Mouse (Mus musculus) layer of hippocampus, adult 9-11 months (tissue): ENCODE measurements around the gene Pfas.

ENCODE experiments used
- DNase-seq: peaks from one replicate; pipeline ENCODE4 v3.0.0; 2022

Pfas gene

GRCm38 (mm10) chr11:69008182-69009121, at the start of gene Pfas:
TSS of gene Pfas (minus strand) at chr11:69008460.
- peak; percentile 88 for DNase-seq

DNA sequence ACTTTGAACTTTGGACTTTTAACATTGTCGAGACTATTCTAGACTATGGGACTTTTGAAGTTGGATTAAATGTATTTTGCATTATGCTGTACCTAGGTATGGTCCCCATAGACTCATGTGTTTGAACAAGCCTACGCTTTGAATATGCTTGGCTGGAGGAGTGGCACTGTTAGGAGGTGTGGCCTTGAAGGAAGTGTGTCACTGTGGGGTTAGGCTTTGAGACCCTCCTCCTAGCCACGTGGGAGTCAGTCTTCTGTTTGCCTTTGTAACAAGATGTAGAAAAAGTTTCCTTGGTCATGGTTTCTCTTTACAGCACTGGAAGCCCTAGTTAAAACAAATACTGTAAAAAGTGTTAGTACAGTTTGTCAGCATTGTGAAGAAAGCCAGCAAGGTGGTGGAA, 45.6 kb upstream of the Pfas start:
- no peak for DNase-seq

DNA sequence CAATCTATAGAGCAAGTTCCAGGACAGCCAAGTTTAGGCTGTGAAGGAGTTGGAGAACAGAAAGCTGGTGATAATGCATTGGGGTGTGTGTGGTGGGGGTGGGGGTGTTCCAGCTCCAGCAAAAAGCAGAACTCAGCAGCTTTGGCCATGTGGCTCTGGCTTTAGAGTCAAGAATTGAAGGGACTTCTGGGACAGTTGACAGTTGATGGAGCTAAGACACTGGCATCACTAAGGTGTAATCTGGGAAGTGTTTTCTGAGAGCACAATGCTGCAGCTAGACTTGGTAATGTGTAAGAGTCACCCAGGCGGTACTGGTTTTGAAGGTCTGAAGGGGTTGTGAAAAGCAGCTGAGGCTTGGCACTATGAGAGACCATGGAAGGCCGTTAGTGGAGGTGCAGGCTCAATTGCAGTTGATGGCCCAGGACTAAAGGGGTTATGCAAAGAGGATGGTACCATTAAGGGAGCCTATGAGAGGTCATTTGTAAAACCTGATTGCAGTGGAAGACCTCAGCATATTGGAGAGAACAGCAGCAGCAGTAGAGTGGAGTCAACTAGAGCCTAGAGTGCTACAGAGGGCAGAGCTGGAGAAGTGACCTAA, 44.7 kb upstream of the Pfas start:
- no peak for DNase-seq

DNA sequence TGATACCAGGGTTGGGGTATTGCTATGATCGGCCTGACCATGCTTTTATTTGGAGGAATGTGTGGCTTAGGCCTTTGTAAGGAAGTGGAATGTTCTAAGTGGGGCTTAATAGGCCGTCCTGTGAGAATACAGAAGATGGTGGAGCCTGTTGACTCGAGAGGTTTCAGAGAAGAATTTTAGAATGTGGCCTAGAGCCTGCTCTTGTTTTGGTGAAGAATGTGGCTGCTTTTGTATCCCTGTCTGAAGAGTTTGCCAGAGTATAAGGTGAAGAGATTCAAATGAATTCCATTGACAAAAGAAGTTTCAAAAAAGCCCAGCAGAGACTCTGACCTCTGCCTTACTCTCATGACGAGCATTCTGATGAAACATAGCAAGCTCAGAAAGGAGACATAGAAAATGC, 43.5 kb upstream of the Pfas start:
- no peak for DNase-seq

DNA sequence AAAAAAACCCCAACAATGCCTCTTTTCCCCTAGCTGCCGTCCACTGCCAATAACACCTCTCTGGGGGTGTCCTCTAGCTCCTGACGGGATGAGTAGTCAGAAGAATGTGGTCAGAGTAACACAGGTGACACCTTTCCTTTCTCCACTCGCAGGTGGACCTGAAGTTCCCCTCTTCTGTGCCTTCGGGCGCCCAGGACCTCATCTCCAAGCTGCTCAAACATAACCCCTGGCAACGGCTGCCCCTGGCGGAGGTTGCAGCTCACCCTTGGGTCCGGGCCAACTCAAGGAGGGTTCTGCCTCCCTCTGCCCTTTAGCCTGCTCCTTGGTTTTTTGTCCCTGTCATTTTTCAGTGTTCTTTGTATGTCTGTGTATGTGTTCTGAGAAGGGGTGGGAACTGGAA, 42.5 kb upstream of the Pfas start:
- no peak for DNase-seq

GRCm38 (mm10) chr11:69048151-69048550, 39.9 kb upstream of the Pfas start:
- no peak for DNase-seq

- no peak for DNase-seq
Observed at GRCm38 (mm10) chr11:69047592-69047991, 39.3 kb upstream of the Pfas start.

- DNase-seq, result no peak
Observed at GRCm38 (mm10) chr11:69046395-69046774, 38.1 kb upstream of the Pfas start.

DNA sequence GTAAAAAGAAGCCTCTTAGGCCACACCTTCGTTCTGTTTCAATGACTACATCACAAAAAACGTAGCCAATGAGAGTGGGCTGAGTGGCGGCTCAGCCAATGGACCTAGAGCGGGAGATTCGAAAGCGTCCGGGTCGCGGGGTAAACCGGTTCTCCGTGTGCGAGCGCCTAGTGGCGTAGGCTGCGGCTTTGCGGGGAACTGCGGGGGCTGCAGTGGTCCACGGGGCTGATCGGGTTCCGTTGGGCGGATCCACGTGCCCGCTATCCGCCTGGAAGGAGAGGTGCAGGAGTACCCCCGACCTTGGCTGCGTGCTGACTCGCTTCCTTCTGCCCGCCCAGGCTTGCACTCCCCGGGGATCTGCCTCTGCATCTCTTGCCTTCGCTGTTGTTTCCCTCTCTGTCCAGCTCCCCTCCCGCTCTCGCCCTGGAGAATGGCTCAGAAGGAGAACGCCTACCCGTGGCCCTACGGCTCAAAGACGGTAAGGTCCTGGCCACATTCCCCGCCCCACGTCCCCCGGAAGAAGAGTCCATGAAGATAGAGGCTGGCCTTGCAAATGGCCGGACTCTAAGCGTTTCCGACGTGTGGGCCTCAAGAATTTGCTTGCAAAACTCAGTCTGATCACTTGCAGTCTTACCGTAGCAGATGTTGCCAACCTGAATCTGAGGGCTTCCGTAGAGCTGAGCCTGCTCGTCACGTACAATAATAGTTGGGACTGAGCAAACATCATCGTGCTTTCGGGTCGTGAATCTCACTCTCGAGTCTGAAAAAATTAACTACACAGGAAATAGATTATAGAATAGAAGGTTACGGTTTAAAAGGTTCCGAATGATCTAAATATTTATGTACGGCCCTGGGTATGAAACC, 37.5 kb upstream of the Pfas start, which contains the start of gene Aurkb:
Gene Aurkb (plus strand): TSS at position 117 of the 864 bp plus-strand sequence.
- DNase-seq, result peak; percentile 69

DNA sequence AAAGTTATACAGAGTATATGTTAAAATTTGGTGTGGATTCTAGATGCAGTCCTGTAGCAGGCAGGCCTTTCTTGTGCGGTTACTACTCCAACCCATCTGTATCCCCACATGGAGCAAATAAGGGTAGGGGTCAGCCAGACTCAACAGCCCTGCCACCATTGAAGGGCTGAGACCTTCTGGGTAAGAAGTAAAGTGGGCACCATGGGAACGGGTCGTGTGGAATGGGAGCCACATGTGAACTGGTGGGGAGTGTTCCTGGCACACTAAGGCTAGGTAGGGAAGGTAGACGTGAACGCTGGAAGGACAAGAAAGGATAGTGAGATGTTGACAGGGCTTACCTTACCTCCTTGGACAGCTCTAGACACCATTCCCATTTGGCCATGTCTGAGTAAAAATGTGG, 29.9 kb upstream of the Pfas start:
- no peak for DNase-seq

DNA sequence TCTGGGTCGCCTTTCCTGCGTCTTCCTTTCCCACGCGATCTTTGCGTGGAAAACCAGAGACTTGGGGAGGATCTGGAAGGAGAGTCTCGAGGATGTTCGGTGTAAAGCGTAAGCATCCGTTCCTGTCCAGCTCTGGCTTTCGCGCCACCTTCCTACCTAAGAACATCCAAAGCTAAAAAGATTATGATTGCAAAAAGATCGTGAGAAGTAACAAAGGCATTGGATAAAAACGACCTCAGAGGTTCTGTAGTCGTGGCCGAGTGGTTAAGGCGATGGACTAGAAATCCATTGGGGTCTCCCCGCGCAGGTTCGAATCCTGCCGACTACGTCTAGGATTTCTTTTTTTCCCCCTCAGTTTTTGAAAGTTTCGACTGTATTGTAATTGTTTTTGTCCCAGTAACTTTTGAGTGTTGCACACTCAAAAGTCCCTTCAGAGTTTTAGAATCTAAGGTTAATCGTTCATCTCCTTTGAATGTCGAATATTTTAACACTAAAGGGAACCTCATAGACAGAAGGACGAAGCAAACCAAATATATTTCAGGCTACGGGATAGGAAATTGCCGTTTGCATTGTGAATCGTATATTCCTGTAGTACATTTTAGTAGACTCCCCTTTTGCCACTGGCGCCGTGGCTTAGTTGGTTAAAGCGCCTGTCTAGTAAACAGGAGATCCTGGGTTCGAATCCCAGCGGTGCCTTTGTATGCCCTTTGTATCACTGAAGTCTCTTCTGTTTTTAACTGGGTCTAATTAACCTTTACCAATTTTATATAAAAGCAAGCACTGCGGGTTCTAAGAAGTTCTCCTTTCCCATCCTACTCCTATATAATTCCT, 29.2 kb upstream of the Pfas start:
- peak; percentile 86 for DNase-seq

GRCm38 (mm10) chr11:69036486-69037230, 28.4 kb upstream of the Pfas start:
- DNase-seq, result peak; percentile 87

DNA sequence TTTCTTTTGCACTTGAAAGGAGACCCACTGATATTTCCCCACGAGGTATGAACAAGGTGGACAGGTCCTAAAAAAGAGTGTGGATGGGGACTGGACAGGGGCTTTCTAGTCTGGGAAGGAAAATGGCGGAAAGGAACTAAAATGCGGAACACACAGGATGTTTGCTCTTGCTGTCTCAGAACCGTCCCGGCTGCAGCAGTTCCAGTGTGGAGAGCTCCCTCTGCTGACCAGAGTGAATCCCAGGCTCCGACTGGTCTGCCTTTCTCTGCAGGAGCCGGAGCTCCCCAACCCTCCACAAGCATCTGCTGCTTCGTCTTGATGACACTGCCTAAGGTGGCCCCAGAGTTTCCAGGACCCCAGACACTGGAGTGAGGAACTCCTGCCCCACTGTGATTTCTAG, 27.6 kb upstream of the Pfas start:
- peak; percentile 94 for DNase-seq

GRCm38 (mm10) chr11:69035411-69035810, 27.2 kb upstream of the Pfas start:
- DNase-seq, result no peak

GRCm38 (mm10) chr11:69034585-69034984, 26.3 kb upstream of the Pfas start:
- DNase-seq, result no peak

GRCm38 (mm10) chr11:69033552-69033951, 25.3 kb upstream of the Pfas start:
- peak; percentile 44 for DNase-seq

DNA sequence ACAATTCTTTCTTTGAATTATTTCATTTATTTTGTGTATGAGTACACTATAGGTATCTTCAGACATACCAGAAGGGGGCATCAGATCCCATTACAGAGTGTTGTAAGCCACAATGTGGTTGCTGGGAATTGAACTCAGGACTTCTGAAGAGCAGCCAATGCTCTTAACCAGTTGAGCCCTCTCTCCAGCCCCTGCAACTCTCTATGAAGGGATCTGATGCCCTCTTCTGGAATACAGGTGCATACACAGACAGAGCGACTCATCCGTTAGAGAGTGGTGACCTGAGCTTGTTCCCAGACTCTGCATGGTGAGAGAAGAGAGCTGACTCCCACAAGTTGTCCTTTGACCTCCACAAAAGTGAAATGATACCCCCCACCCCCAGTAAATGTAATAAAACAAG, 20.5 kb upstream of the Pfas start:
- no peak for DNase-seq

DNA sequence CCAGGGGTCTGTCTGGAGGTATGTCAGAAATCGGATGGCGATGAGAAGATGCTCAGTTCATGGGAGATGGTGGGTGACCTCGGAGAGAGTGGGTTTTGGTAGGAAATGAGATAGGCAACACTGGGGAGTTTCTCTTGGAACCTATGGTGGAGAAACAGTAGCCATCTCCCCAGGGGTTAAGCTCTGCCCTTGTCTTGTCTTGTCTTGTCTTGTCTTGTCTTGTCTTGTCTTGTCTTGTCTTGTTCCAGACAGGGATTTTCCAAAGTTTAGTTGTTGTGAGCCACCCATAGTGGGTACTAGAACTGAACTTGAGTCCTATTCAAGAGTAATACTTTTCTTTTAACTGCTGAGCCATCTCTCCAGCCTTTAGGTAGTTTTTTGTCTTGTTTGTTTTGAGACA, 18.3 kb upstream of the Pfas start:
- DNase-seq, result no peak

DNA sequence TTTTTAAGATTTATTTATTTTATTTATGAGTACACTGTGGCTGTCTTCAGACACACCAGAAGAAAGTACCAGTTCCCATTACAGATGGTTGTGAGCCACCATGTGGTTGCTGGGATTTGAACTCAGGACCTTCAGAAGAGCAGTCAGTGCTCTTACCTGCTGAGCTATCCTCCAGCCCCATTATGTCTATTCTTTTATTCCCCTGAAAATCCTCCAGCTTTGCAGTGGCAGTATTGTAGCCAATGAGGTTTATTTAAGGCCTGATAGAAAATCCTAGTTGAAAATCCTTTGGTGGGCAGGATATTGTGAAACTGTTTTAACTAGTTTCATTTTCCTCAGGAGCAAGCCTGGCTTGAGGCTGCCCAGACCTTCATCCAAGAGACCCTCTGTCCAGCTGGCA, 12.4 kb upstream of the Pfas start:
- DNase-seq, result no peak

DNA sequence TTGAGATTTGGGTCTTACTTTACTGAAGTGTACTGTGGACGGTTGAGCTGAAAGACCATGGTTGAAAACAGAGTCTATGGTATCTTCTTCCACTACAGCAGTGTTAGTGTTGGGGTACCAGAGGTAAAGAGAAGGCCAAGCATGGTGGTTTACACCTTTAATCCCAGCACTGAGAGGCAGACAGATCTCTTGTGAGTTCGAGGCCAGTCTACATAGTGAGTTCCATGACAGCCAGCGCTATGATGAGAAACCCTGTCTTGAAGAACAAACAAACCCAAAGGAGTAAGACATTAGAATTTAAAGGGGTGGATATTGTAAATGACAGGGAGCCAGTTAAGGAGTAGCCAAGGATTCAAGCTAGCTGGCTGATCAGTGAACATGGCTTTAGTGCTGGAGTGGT, 8.5 kb upstream of the Pfas start:
- DNase-seq, result no peak

- DNase-seq, result peak; percentile 91
Observed at GRCm38 (mm10) chr11:69015644-69016441, 7.6 kb upstream of the Pfas start, which contains the start of gene Ctc1. TSS of gene Ctc1 (plus strand) at chr11:69015911.
